Mouse (Mus musculus) heart, embryonic 15.5 days (tissue): ENCODE measurements around the gene Il21r. TPM values are rescaled to one million over a fixed set of nuclear protein-coding genes. Genes with fewer than 3 reads are reported as not detected.

Experiments used
- ATAC-seq: fragments of 200-750 bp; cut with Nextera tagmentation; replicated peaks from 2 replicates; pipeline ENCODE4 v1.8.0; 2017; ENCODE audit warnings: low read depth, moderate TSS enrichment; ENCODE audit not compliant: insufficient number of reproducible peaks, insufficient read depth, low FRiP score
- H3K27ac ChIP-seq: fragments of 300-500 bp; sonication (generic); 2 replicates; pipeline ENCODE4 v1.5.1; 2015; ENCODE audit warnings: mild to moderate bottlenecking, inconsistent platforms
- H3K27me3 ChIP-seq: fragments of 300-500 bp; sonication (generic); 2 replicates; pipeline ENCODE4 v1.6.1; 2015; ENCODE audit warnings: inconsistent platforms
- H3K36me3 ChIP-seq: fragments of 300-500 bp; sonication (generic); 2 replicates; pipeline ENCODE4 v1.6.1; 2015; ENCODE audit warnings: mild to moderate bottlenecking, inconsistent platforms
- H3K4me1 ChIP-seq: fragments of 300-500 bp; sonication (generic); replicated peaks from 2 replicates; pipeline ENCODE4 v1.6.1; 2015; ENCODE audit warnings: inconsistent platforms
- H3K4me2 ChIP-seq: fragments of 300-500 bp; sonication (generic); 2 replicates; pipeline ENCODE4 v1.6.1; 2015; ENCODE audit warnings: inconsistent platforms, mild to moderate bottlenecking, moderate library complexity
- H3K4me3 ChIP-seq: fragments of 300-500 bp; sonication (generic); 2 replicates; pipeline ENCODE4 v1.5.1; 2015; ENCODE audit warnings: mild to moderate bottlenecking, inconsistent platforms
- H3K9ac ChIP-seq: fragments of 300-500 bp; sonication (generic); 2 replicates; pipeline ENCODE4 v1.6.1; 2015; ENCODE audit warnings: mild to moderate bottlenecking, inconsistent platforms
- H3K9me3 ChIP-seq: fragments of 300-500 bp; sonication (generic); replicated peaks from 2 replicates; pipeline ENCODE4 v1.6.1; 2016; ENCODE audit warnings: inconsistent platforms
- WGBS: fragments of 180-500 bp; shearing (Covaris S2); methylation state at CpG from one replicate; pipeline ENCODE4 v1.1.7; 2015; ENCODE audit warnings: mixed read lengths; 5-methylcytosine and 5-hydroxymethylcytosine counted together
- polyA plus RNA-seq: library from polyadenylated mRNA; unstranded; fragments of >200 nt; fragmentation: Nextera tagmentation; extraction: Ambion mirVana; gene quantifications from 2 replicates; pipeline ENCODE4 v1.2.1, GENCODE M21; 2015

Il21r gene
- polyA plus RNA-seq, 1 experiment from 2014 or later, result 0.20 TPM

GRCm38 (mm10) chr7:125575738-125576540 lies 27.3 kb upstream of the Il21r start:
- H3K27me3 ChIP-seq, result no peaks in the 10 kb centered on the region
- ATAC-seq, result no peak

GRCm38 (mm10) chr7:125576982-125577381 lies 26.2 kb upstream of the Il21r start:
- no peak for ATAC-seq
- Histone ChIP-seq H3K4me2 (no peak overlapping the region), H3K9me3 (no peaks in the 10 kb centered on the region), H3K27ac (peak overlapping the region; percentile 37; the same call in 1 of the 2 replicates), H3K27me3 (no peaks in the 10 kb centered on the region), H3K4me1 (peaks cover 33% of the 10 kb centered on the region), H3K36me3 (no peaks in the 10 kb centered on the region), H3K9ac (no peak overlapping the region), H3K4me3 (no peak overlapping the region)
- WGBS, result 42% methylated on average over 7 of the region's 7 CpGs

More at GRCm38 (mm10) chr7:125575738-125576540, 27.3 kb upstream of the Il21r start:
- Histone ChIP-seq H3K9me3 (no peaks in the 10 kb centered on the region), H3K4me3 (no peak overlapping the region), H3K9ac (no peak overlapping the region), H3K36me3 (no peaks in the 10 kb centered on the region), H3K4me1 (peaks cover 29% of the 10 kb centered on the region), H3K27ac (no peak overlapping the region), H3K4me2 (no peak overlapping the region)
- 79% methylated on average over 16 of the region's 16 CpGs for WGBS

GRCm38 (mm10) chr7:125577486-125578088 lies 25.6 kb upstream of the Il21r start:
- H3K4me2 ChIP-seq, result no peak overlapping the region
- H3K9me3 ChIP-seq, result no peaks in the 10 kb centered on the region
- peak overlapping the region; percentile 37; the same call in 1 of the 2 replicates for H3K27ac ChIP-seq
- no peak overlapping the region for H3K4me3 ChIP-seq
- H3K4me1 ChIP-seq, result peaks cover 33% of the 10 kb centered on the region
- H3K36me3 ChIP-seq, result no peaks in the 10 kb centered on the region
- no peaks in the 10 kb centered on the region for H3K27me3 ChIP-seq
- 70% methylated on average over 11 of the region's 11 CpGs for WGBS
- no peak for ATAC-seq
- no peak overlapping the region for H3K9ac ChIP-seq

- no peak for ATAC-seq
- no peak overlapping the region for H3K27ac ChIP-seq
- H3K36me3 ChIP-seq, result no peaks in the 10 kb centered on the region
- peaks cover 33% of the 10 kb centered on the region for H3K4me1 ChIP-seq
- no peak overlapping the region for H3K4me3 ChIP-seq
- WGBS, result 70% methylated on average over 3 of the region's 3 CpGs
- no peaks in the 10 kb centered on the region for H3K27me3 ChIP-seq
- H3K4me2 ChIP-seq, result no peak overlapping the region
- H3K9me3 ChIP-seq, result no peaks in the 10 kb centered on the region
- H3K9ac ChIP-seq, result no peak overlapping the region
These were observed 25.1 kb upstream of the Il21r start for GRCm38 (mm10) chr7:125578106-125578505.

DNA sequence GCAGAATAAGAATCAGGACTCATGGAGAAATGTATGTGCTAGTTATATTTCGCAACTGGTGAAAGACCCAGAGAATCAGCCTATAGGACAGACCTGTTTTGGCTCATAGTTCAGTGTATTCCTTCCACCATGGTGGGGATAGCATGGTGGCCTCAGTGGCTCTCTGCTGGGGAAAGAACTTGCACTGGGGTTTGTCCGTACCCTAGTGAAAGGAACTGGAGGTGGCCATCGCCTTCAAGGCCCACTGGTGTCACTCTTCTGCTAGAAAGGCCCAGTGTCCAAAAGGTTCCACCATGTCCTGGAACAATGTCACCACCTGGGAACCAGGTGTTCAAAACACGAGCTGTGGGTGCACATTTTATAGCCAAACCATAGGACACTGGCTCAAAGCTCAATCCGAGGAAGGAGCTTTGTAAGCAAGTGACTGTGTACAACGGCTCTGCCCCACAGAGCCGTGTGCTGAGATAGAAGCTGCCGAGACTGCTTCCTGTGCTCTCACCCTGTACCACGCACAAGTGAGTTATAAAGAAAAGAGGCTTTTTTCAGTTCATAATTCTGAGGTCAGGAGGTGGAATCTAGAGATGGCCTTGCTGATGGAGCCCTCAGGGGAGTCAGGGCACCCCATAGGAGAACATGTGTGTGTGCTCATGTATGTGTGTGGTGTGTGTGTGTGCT lies 23.5 kb upstream of the Il21r start:
- Histone ChIP-seq H3K4me2 (no peak overlapping the region), H3K4me3 (no peak overlapping the region), H3K27me3 (peaks cover 2% of the 10 kb centered on the region; the same call in 1 of the 2 replicates), H3K4me1 (peaks cover 33% of the 10 kb centered on the region), H3K36me3 (no peaks in the 10 kb centered on the region), H3K9ac (no peak overlapping the region), H3K27ac (no peak overlapping the region), H3K9me3 (no peaks in the 10 kb centered on the region)
- 74% methylated on average over 9 of the region's 9 CpGs for WGBS
- ATAC-seq, result no peak

DNA sequence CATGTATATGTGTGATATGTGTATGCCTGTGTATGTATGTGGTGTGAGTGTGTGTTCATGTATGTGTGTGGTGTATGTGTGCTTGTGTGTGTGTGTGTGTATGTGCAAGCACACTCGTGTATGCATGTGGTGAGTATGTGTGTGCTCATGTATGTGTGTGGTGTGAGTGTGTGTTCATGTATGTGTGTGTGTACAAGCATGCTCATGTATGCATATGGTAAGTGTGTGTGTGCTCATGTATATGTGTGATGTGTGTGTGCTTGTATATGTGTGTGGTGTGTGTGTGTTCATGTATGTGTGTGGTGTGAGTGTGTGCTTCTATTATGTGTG lies 23.0 kb upstream of the Il21r start:
- no peak overlapping the region for H3K4me3 ChIP-seq
- no peak for ATAC-seq
- H3K27ac ChIP-seq, result no peak overlapping the region
- 96% methylated on average over 1 of the region's 1 CpGs for WGBS
- H3K4me1 ChIP-seq, result peaks cover 33% of the 10 kb centered on the region
- no peaks in the 10 kb centered on the region for H3K36me3 ChIP-seq
- no peaks in the 10 kb centered on the region for H3K9me3 ChIP-seq
- peaks cover 2% of the 10 kb centered on the region; the same call in 1 of the 2 replicates for H3K27me3 ChIP-seq
- H3K9ac ChIP-seq, result no peak overlapping the region
- no peak overlapping the region for H3K4me2 ChIP-seq

GRCm38 (mm10) chr7:125580625-125581316 lies 22.5 kb upstream of the Il21r start:
- Histone ChIP-seq H3K27me3 (peaks cover 2% of the 10 kb centered on the region; the same call in 1 of the 2 replicates), H3K9me3 (no peaks in the 10 kb centered on the region), H3K4me2 (peak overlapping the region; percentile 78), H3K36me3 (no peaks in the 10 kb centered on the region), H3K27ac (no peak overlapping the region), H3K9ac (peak overlapping the region; percentile 50; the same call in 1 of the 2 replicates), H3K4me1 (peaks cover 30% of the 10 kb centered on the region), H3K4me3 (peak overlapping the region; percentile 42)
- ATAC-seq, result no peak
- 14% methylated on average over 16 of the region's 16 CpGs for whole genome bisulfite sequencing

DNA sequence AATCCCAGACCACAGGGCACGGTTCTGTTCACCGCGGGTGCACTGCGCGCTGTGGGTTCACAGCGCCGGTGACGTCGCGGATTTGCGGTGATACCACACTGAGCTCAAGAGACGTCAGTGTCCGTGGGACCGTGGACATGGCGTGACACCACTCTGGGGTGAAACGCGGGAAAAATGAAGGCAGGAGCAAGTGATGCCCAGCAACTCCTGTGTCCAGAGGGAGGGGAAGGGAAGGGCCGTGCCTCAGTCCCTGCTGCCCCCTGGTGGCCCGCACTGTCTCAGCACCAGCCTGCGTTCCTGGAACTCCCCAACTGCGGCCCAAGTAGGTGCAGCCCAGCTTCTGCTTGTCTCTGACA lies 21.9 kb upstream of the Il21r start:
- Histone ChIP-seq H3K4me1 (peaks cover 25% of the 10 kb centered on the region), H3K9ac (peak overlapping the region; percentile 50; the same call in 1 of the 2 replicates), H3K27me3 (peaks cover 2% of the 10 kb centered on the region; the same call in 1 of the 2 replicates), H3K27ac (no peak overlapping the region), H3K4me2 (peak overlapping the region; percentile 78), H3K36me3 (no peaks in the 10 kb centered on the region), H3K4me3 (peak overlapping the region; percentile 42), H3K9me3 (no peaks in the 10 kb centered on the region)
- whole genome bisulfite sequencing, result 4% methylated on average over 21 of the region's 21 CpGs
- peak; percentile 58 for ATAC-seq

DNA sequence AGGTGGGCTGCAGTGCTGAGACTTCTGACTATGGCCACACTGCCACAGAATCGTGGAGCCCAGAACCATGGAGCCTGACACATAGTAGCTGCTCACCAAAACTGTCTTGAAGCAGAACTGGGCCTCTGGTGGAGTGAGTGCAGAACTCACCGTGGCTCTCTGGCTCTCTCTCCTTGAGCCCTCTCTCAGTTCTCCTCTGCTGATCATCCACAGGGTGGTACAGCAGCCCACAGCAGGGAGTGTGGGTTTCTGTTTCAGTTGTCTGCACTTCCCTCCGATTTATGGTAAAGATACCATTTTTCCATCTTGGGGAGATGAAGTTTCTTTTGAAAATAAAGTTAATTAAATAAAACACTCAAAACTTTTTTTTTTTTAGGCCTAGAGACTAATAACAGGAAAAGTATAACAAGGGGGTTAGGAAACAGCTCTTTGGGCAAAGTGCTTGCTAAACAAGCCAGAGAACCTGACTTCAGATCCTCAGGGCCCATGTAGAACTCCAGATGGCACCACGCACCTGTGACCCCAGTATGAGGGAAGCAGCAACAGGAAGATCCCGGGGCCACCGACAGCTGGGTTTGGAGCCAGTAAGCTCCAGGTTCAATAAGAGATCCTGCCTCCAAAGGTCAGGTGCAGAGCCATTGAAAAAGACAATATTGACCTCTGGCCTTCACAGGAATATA lies 19.8 kb upstream of the Il21r start:
- Histone ChIP-seq H3K4me2 (no peak overlapping the region), H3K27me3 (peaks cover 2% of the 10 kb centered on the region; the same call in 1 of the 2 replicates), H3K36me3 (no peaks in the 10 kb centered on the region), H3K4me3 (no peak overlapping the region), H3K27ac (no peak overlapping the region), H3K9ac (no peak overlapping the region), H3K9me3 (no peaks in the 10 kb centered on the region), H3K4me1 (peaks cover 8% of the 10 kb centered on the region)
- WGBS, result 67% methylated on average over 6 of the region's 6 CpGs
- no peak for ATAC-seq

DNA sequence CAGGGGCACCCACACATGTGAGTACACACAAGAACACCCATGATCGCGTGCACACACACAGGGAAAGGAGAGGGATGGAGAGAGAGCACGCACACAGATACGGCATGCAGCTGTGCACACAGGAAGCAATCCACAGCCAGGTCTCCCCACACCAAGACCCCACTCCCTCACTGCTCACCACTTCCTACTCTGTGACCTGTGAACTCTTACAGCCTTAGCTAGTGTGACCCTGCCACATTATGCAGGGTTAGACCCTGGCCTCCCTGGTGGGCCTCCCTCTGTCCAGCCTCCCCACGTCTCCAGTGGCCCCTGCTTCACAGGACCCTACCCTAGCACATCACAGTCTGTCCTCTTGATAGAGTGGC lies 19.2 kb upstream of the Il21r start:
- no peak overlapping the region for H3K9ac ChIP-seq
- ATAC-seq, result no peak
- no peaks in the 10 kb centered on the region for H3K36me3 ChIP-seq
- H3K27ac ChIP-seq, result no peak overlapping the region
- peaks cover 2% of the 10 kb centered on the region; the same call in 1 of the 2 replicates for H3K27me3 ChIP-seq
- peaks cover 8% of the 10 kb centered on the region for H3K4me1 ChIP-seq
- H3K4me2 ChIP-seq, result no peak overlapping the region
- H3K4me3 ChIP-seq, result no peak overlapping the region
- 74% methylated on average over 5 of the region's 5 CpGs for WGBS
- no peaks in the 10 kb centered on the region for H3K9me3 ChIP-seq
